Mouse (Mus musculus): ENCODE data around the gene Actl6b.

The Actl6b gene

GRCm38 (mm10) chr5:137553411-137553837 is at the start of gene Actl6b:
Actl6b (plus strand) TSS chr5:137553517.
- WGBS = 2% methylated on average over 37 of the region's 37 CpGs

GRCm38 (mm10) chr5:137504041-137504440 is 49.3 kb upstream of the Actl6b start:
- WGBS = 73% methylated on average over 6 of the region's 6 CpGs

- WGBS = 1% methylated on average over 29 of the region's 52 CpGs
These were observed 43.3 kb upstream of the Actl6b start for GRCm38 (mm10) chr5:137510014-137510501.

- 0% methylated on average over 57 of the region's 83 CpGs for WGBS
These were observed 42.5 kb upstream of the Actl6b start for GRCm38 (mm10) chr5:137510573-137511390.

- 33% methylated on average over 3 of the region's 3 CpGs for WGBS
These were observed 41.6 kb upstream of the Actl6b start for GRCm38 (mm10) chr5:137511706-137512105.

- 69% methylated on average over 11 of the region's 11 CpGs for WGBS
These were observed 40.2 kb upstream of the Actl6b start for GRCm38 (mm10) chr5:137512847-137513794.

- WGBS = 65% methylated on average over 12 of the region's 12 CpGs
These were observed 39.2 kb upstream of the Actl6b start for GRCm38 (mm10) chr5:137513951-137514721.

GRCm38 (mm10) chr5:137514811-137515210 is 38.5 kb upstream of the Actl6b start:
- 85% methylated on average over 3 of the region's 3 CpGs for WGBS

- 67% methylated on average over 5 of the region's 5 CpGs for WGBS
These were observed 34.9 kb upstream of the Actl6b start, which contains the start of gene Gigyf1 for GRCm38 (mm10) chr5:137518436-137518835. Gigyf1 (plus strand) TSS chr5:137518548.

GRCm38 (mm10) chr5:137519691-137520550 is 33.4 kb upstream of the Actl6b start:
- WGBS = 87% methylated on average over 27 of the region's 27 CpGs

- 64% methylated on average over 9 of the region's 9 CpGs for WGBS
These were observed 31.5 kb upstream of the Actl6b start for GRCm38 (mm10) chr5:137521861-137522260.

GRCm38 (mm10) chr5:137522711-137523110 is 30.6 kb upstream of the Actl6b start:
- WGBS = 77% methylated on average over 11 of the region's 11 CpGs

- 77% methylated on average over 25 of the region's 25 CpGs for WGBS
These were observed 29.7 kb upstream of the Actl6b start for GRCm38 (mm10) chr5:137523396-137524250.

GRCm38 (mm10) chr5:137524251-137524515 is 29.1 kb upstream of the Actl6b start:
- 84% methylated on average over 8 of the region's 8 CpGs for WGBS

GRCm38 (mm10) chr5:137524671-137525070 is 28.6 kb upstream of the Actl6b start:
- WGBS = 85% methylated on average over 13 of the region's 13 CpGs

- WGBS = 68% methylated on average over 16 of the region's 16 CpGs
These were observed 27.8 kb upstream of the Actl6b start for GRCm38 (mm10) chr5:137525511-137525910.

GRCm38 (mm10) chr5:137526192-137526936 is 27.0 kb upstream of the Actl6b start:
- WGBS = 24% methylated on average over 16 of the region's 16 CpGs

GRCm38 (mm10) chr5:137527413-137527812 is 25.9 kb upstream of the Actl6b start:
- WGBS = 18% methylated on average over 1 of the region's 1 CpGs
